Mouse (Mus musculus): Measurements from ENCODE around the gene Dsn1.

DNA sequence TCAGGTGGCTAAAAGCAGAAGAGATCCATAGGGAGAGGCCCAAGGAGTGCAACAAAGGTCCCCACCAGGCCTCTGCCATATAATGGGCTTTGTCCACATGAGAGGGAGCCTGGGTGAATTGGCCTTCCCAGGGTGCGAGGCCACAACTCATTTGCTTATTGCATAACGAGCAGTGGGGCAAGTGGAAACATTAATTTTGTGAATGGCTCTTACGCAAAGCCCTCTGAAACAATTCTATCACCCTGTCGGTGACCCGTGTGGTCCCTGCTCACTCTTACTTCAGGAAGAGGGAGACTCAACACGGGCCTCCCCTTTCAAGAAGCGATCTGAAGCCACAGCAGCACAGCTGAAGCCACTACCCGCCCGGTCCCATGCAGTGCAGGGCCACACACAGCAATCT, 30.3 kb upstream of the Dsn1 start:
- TF ChIP-seq CTCF (IDR thresholded peaks at IDR 0.05; ENCODE audit: borderline replicate concordance, extremely low read depth, insufficient read depth, insufficient read length), result no peak
- no peak for TF ChIP-seq POLR2A (IDR thresholded peaks at IDR 0.05; ENCODE audit: borderline replicate concordance, extremely low read depth, insufficient read depth, insufficient read length, poor library complexity, severe bottlenecking)

Measured in brain, embryonic 14.5 days (tissue).